Mouse (Mus musculus) small intestine, adult 2 months (tissue): ENCODE data around the gene Tgoln1.

Experiments
- CTCF ChIP-seq: fragments of 200-500 bp; IDR thresholded peaks from 2 replicates; pipeline ENCODE4 v1.5.1; 2012; ENCODE audit warnings: low read depth, mild to moderate bottlenecking, control low read depth, inconsistent platforms, low read length, moderate library complexity, mixed read lengths; ENCODE audit not compliant: insufficient replicate concordance, insufficient read length; ENCODE audit errors: extremely low read depth
- POLR2A ChIP-seq: fragments of 200-500 bp; IDR thresholded peaks from 2 replicates; pipeline ENCODE4 v1.6.1; 2012; ENCODE audit warnings: low read depth, mild to moderate bottlenecking, control low read depth, inconsistent platforms, low read length, moderate library complexity

GRCm38 (mm10) chr6:72598791-72599557 is 17.8 kb downstream of the Tgoln1 start:
- no peak for TF ChIP-seq CTCF
- no peak for TF ChIP-seq POLR2A
